8 mouse cellular contexts compared by ENCODE assay signal in the genomic region with DNA sequence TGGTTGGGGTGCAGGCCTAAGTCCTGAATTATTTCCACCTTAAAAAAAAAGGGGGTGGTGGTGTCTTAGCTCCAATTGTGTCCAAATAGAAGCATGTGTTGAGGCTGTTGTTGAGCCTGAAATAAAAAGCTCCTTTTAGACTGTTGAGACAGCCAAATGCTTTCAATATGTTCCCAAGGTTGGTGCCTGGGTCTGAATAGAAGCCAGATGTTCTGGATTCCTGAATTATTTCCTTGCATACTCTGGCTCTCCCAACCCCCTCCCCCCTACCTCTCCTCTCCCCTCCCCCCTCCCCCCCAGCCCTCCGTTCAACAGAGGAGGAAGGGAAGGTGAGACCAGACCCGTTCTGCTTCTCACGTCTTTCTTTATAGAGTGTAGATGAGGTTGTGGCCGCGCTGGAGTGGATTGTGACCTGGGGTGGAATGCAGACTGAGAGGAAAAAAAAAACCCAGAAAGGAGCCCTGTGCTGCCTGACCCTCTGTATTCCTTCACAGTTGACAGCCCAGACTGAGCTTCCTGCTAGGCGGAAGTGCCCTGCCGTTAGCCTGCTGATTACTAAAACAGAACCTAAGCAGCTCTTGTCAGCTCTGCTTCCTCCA. TPM values are rescaled to one million over a fixed set of nuclear protein-coding genes. Genes with fewer than 3 reads are reported as not detected.
DNase-seq lines count a peak whose midpoint lies in the region; ATAC-seq and TF ChIP-seq lines count a peak whose summit lies in the region.

No protein-coding gene starts in this region.

- no peaks in the 10 kb centered on the region for H3K9me3 ChIP-seq in heart, embryonic 10.5 days
- no peaks in the 10 kb centered on the region for H3K9me3 ChIP-seq in lung, embryonic 14.5 days (ENCODE audit: low read depth, low read length)
- no peaks in the 10 kb centered on the region for H3K9me3 ChIP-seq in neural tube, embryonic 15.5 days (replicated peaks)

- ATAC-seq in CD4-positive, CD25-positive, alpha-beta regulatory T cell, adult 4 months, result peak; percentile 74
- ATAC-seq in common myeloid progenitor, adult 5-6 weeks (replicated peaks; ENCODE audit: low read depth, poor library complexity, severe bottlenecking), result peak; percentile 76
- peak; percentile 66 for ATAC-seq in lung, embryonic 14.5 days (ENCODE audit: insufficient read depth)
- no peak for ATAC-seq in neural tube, embryonic 15.5 days (ENCODE audit: low FRiP score)

- H3K36me3 ChIP-seq in heart, embryonic 10.5 days, result no peaks in the 10 kb centered on the region
- no peaks in the 10 kb centered on the region for H3K36me3 ChIP-seq in lung, embryonic 14.5 days (ENCODE audit: insufficient read depth)
- no peaks in the 10 kb centered on the region for H3K36me3 ChIP-seq in neural tube, embryonic 15.5 days

- peak overlapping the region; percentile 4; the same call in 1 of the 2 replicates for H3K9ac ChIP-seq in lung, embryonic 14.5 days
- peak overlapping the region; percentile 23; the same call in 1 of the 2 replicates for H3K9ac ChIP-seq in neural tube, embryonic 15.5 days (replicated peaks)

- peak; percentile 83 for DNase-seq in heart, embryonic 10.5 days (ENCODE audit: low spot score)
- DNase-seq in kidney, adult 18-20 months, result peak; percentile 28
- DNase-seq in lung, embryonic 14.5 days, result peak; percentile 80
- DNase-seq in cerebellum, postnatal 36 days, result no peak
- no peak for DNase-seq in layer of hippocampus, adult 8-10 months (ENCODE audit: low spot score in 2 of 2)

- 2% methylated on average over 7 of the region's 7 CpGs for WGBS in heart, embryonic 10.5 days
- under 1% methylated on average over 7 of the region's 7 CpGs for WGBS in lung, embryonic 14.5 days
- WGBS in neural tube, embryonic 15.5 days, result under 1% methylated on average over 6 of the region's 7 CpGs

- H3K27ac ChIP-seq in heart, embryonic 10.5 days, result peak overlapping the region; percentile 87
- peak overlapping the region; percentile 80 for H3K27ac ChIP-seq in lung, embryonic 14.5 days (ENCODE audit: low read depth)
- H3K27ac ChIP-seq in neural tube, embryonic 15.5 days (replicated peaks), result peak overlapping the region; percentile 75

- H3K27me3 ChIP-seq in heart, embryonic 10.5 days (ENCODE audit: insufficient read depth, poor library complexity, severe bottlenecking), result no peaks in the 10 kb centered on the region
- H3K27me3 ChIP-seq in lung, embryonic 14.5 days (ENCODE audit: insufficient read depth, low read length), result no peaks in the 10 kb centered on the region
- H3K27me3 ChIP-seq in neural tube, embryonic 15.5 days (replicated peaks), result no peaks in the 10 kb centered on the region

- H3K4me2 ChIP-seq in lung, embryonic 14.5 days, result peak overlapping the region; percentile 49
- peak overlapping the region; percentile 46 for H3K4me2 ChIP-seq in neural tube, embryonic 15.5 days

- H3K4me1 ChIP-seq in heart, embryonic 10.5 days, result peaks cover 18% of the 10 kb centered on the region
- 0 out of 2 replicates have a peak, but pooled peaks cover 4% of the 10 kb centered on the region for H3K4me1 ChIP-seq in lung, embryonic 14.5 days (ENCODE audit: insufficient read depth)
- peaks cover 15% of the 10 kb centered on the region for H3K4me1 ChIP-seq in neural tube, embryonic 15.5 days

- TF ChIP-seq CTCF in lung, embryonic 14.5 days (IDR thresholded peaks at IDR 0.05; ENCODE audit: low read depth), result no peak

- H3K4me3 ChIP-seq in heart, embryonic 10.5 days, result peak overlapping the region; percentile 47
- no peak overlapping the region for H3K4me3 ChIP-seq in lung, embryonic 14.5 days (ENCODE audit: low read depth, low read length)
- no peak overlapping the region; the same call in 1 of the 2 replicates for H3K4me3 ChIP-seq in neural tube, embryonic 15.5 days (replicated peaks)

RNA-seq across cellular contexts. Expression of gene Ubash3b, which starts 50.9 kb away (rescaled TPM):
- 10 to 100 TPM; 25.1 to 27.5 TPM for polyA plus RNA-seq in CD4-positive, CD25-positive, alpha-beta regulatory T cell, adult 4 months (2017; shearing (Covaris generic))
- 6.3 and 9.1 TPM in 2 replicates for total RNA-seq in common myeloid progenitor, adult 5-6 weeks (2017)
- 13.3 and 13.8 TPM in 2 replicates for polyA plus RNA-seq in heart, embryonic 10.5 days (2016; fragmentation: Nextera tagmentation; extraction: Ambion mirVana)
- 6.2 and 8.0 TPM in 2 replicates for polyA plus RNA-seq in lung, embryonic 14.5 days (2014; fragmentation: Nextera tagmentation; extraction: Ambion mirVana)
- polyA plus RNA-seq in neural tube, embryonic 15.5 days (2015; fragmentation: Nextera tagmentation; extraction: Ambion mirVana), result 23.7 and 28.4 TPM in 2 replicates
- total RNA-seq in layer of hippocampus, adult 8-10 months (2022), result 10 to 100 TPM; 26.1 to 30.8 (median 29.7) TPM

Comparison
In these comparisons a context has a peak if more than half of its experiments do, and no peak if none do; other contexts are left out.
1. DNase-seq: peak in heart, embryonic 10.5 days (single experiment), kidney, adult 18-20 months (single experiment) and lung, embryonic 14.5 days (single experiment); none in cerebellum, postnatal 36 days (0 of 2) and layer of hippocampus, adult 8-10 months (0 of 2).
2. Peak in every context shown above with its lines, with median percentiles within 50 percentile points of each other: H3K27ac ChIP-seq.